8 mouse cellular contexts compared by ENCODE assay signal in genomic region chr7:49450261-49451141, GRCm38 (mm10).
DNase-seq lines count a peak whose midpoint lies in the region; ATAC-seq lines count a peak whose summit lies in the region.

No protein-coding gene starts in this region.

- H3K36me3 ChIP-seq in heart, embryonic 16.5 days (ENCODE audit: control insufficient read depth, insufficient read depth) = peaks cover 5% of the 10 kb centered on the region

- no peaks in the 10 kb centered on the region for H3K27me3 ChIP-seq in heart, embryonic 16.5 days (ENCODE audit: control insufficient read depth, insufficient read depth, low read length)

- H3K4me3 ChIP-seq in heart, embryonic 16.5 days (ENCODE audit: low read length) = no peak overlapping the region; the same call in 1 of the 2 replicates

- H3K4me1 ChIP-seq in heart, embryonic 16.5 days (ENCODE audit: control insufficient read depth, insufficient read depth, low read length) = peaks cover 4% of the 10 kb centered on the region

- 0 out of 2 replicates have a peak overlapping the region, but pooled peaks have one; percentile 12 for H3K9ac ChIP-seq in heart, embryonic 16.5 days (ENCODE audit: low read length)

- H3K4me2 ChIP-seq in heart, embryonic 16.5 days (ENCODE audit: low read depth, low read length) = peak overlapping the region; percentile 36; the same call in 1 of the 2 replicates

- H3K9me3 ChIP-seq in heart, embryonic 16.5 days (replicated peaks; ENCODE audit: control insufficient read depth, low read length) = no peaks in the 10 kb centered on the region

- intact Hi-C loops in left cerebral cortex, postnatal 36 days (cut with DNase I) = no loop called here

- 0 out of 2 replicates have a peak, but pooled peaks have one; percentile 20 for ATAC-seq in heart, embryonic 16.5 days (replicated peaks; ENCODE audit: extremely low read depth, insufficient read depth, low FRiP score)
- peak; percentile 18; a peak in 2 of 4 replicates for ATAC-seq in hematopoietic stem cell, adult 5-6 weeks (replicated peaks in 1 of 2; ENCODE audit: insufficient read depth in 1 of 2, low FRiP score in 2 of 2, low TSS enrichment in 1 of 2, low read depth in 1 of 2, poor library complexity in 2 of 2, severe bottlenecking in 2 of 2)
- peak; percentile 34 for ATAC-seq in megakaryocyte, adult 5-6 weeks (ENCODE audit: poor library complexity, severe bottlenecking)

- DNase-seq in heart, adult 9 months (ENCODE audit: low spot score in 2 of 2) = no peak
- DNase-seq in adrenal gland, postnatal 36 days = peak; percentile 54 to 73
- DNase-seq in cerebellum, adult 9-10 months = no peak
- DNase-seq in frontal cortex, postnatal 14 days (ENCODE audit: low spot score in 2 of 2) = no peak
- no peak for DNase-seq in left cerebral cortex, postnatal 36 days (ENCODE audit: low spot score in 2 of 2)

- 21% methylated on average over 22 of the region's 22 CpGs for WGBS in heart, embryonic 16.5 days

- H3K27ac ChIP-seq in heart, embryonic 16.5 days (ENCODE audit: low read length) = no peak overlapping the region

Comparison
In these comparisons a context has a peak if more than half of its experiments do, and no peak if none do; other contexts are left out.
1. DNase-seq: peak in adrenal gland, postnatal 36 days (2 of 2); none in heart, adult 9 months (0 of 2), cerebellum, adult 9-10 months (single experiment), frontal cortex, postnatal 14 days (0 of 2) and left cerebral cortex, postnatal 36 days (0 of 2).
2. Peak in every context shown above with its lines, with median percentiles within 50 percentile points of each other: ATAC-seq.